Mouse (Mus musculus) adipocyte (in vitro differentiated cells): Measurements from ENCODE around the gene Smug1.

ENCODE experiments used
- DNase-seq: peaks from one replicate; pipeline ENCODE4 v3.0.0-alpha.2; 2016; ENCODE audit warnings: low spot score

Gene Smug1

GRCm38 (mm10) chr15:103145635-103146299, 21.1 kb downstream of the Smug1 start:
- DNase-seq, result no peak

GRCm38 (mm10) chr15:103144176-103144575, 22.7 kb downstream of the Smug1 start:
- no peak for DNase-seq

- no peak for DNase-seq
Observed at GRCm38 (mm10) chr15:103135431-103135947, 31.4 kb downstream of the Smug1 start.

- DNase-seq, result no peak
Observed at GRCm38 (mm10) chr15:103134277-103135086, 32.4 kb downstream of the Smug1 start.

- no peak for DNase-seq
Observed at GRCm38 (mm10) chr15:103133761-103134160, 33.1 kb downstream of the Smug1 start.

- DNase-seq, result peak; percentile 45
Observed at GRCm38 (mm10) chr15:103130729-103131128, 36.2 kb downstream of the Smug1 start.

GRCm38 (mm10) chr15:103129289-103129688, 37.6 kb downstream of the Smug1 start:
- no peak for DNase-seq

- no peak for DNase-seq
Observed at GRCm38 (mm10) chr15:103128056-103128833, 38.6 kb downstream of the Smug1 start.

- no peak for DNase-seq
Observed at GRCm38 (mm10) chr15:103125982-103126381, 40.9 kb downstream of the Smug1 start.

- DNase-seq, result no peak
Observed at GRCm38 (mm10) chr15:103124254-103124653, 42.6 kb downstream of the Smug1 start.

- DNase-seq, result no peak
Observed at GRCm38 (mm10) chr15:103123343-103123742, 43.5 kb downstream of the Smug1 start.

GRCm38 (mm10) chr15:103122372-103122771, 44.5 kb downstream of the Smug1 start:
- no peak for DNase-seq

GRCm38 (mm10) chr15:103121416-103121815, 45.5 kb downstream of the Smug1 start:
- peak; percentile 58 for DNase-seq

GRCm38 (mm10) chr15:103120594-103120993, 46.3 kb downstream of the Smug1 start:
- no peak for DNase-seq

GRCm38 (mm10) chr15:103115726-103116125, 51.2 kb downstream of the Smug1 start:
- DNase-seq, result no peak

GRCm38 (mm10) chr15:103115256-103115655, 51.6 kb downstream of the Smug1 start:
- no peak for DNase-seq

- no peak for DNase-seq
Observed at GRCm38 (mm10) chr15:103113077-103113476, 53.8 kb downstream of the Smug1 start.

GRCm38 (mm10) chr15:103112309-103112708, 54.6 kb downstream of the Smug1 start:
- DNase-seq, result no peak

- DNase-seq, result no peak
Observed at GRCm38 (mm10) chr15:103109940-103110339, 57.0 kb downstream of the Smug1 start.

GRCm38 (mm10) chr15:103108066-103108676, 58.7 kb downstream of the Smug1 start:
- DNase-seq, result no peak

- DNase-seq, result no peak
Observed at GRCm38 (mm10) chr15:103106201-103106600, 60.7 kb downstream of the Smug1 start.
